Mouse (Mus musculus): Measurements from ENCODE around the gene Ywhae. TPM values are rescaled to one million over a fixed set of nuclear protein-coding genes. Genes with fewer than 3 reads are reported as not detected.
"Not testable (repeated sequence)": the region's sequence is repeated elsewhere in the genome, so short reads cannot be mapped to it uniquely, and the experiment has no call there.

Gene Ywhae
- polyA plus RNA-seq, 1 experiment from 2014 or later, result 749 TPM

DNA sequence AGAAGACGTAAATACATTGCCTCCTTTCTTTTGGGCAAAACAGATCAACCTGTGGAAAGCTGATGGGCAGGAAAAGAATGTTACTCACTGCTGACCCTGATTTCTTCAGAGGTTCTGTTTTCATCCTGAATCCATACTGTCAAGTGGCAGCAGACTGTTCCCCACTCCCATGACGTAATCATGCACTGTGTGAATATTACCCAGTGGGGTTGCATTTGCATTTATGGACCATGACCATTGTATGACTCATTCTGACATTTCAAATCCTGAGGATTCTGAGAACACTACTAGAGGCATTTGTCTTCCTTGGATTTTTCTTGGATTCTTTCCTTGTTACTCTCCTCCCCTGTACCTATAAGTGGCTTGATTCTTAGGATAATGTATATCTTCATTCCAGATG, 28.9 kb upstream of the Ywhae start:
- peaks cover 84% of the 10 kb centered on the region for H3K36me3 ChIP-seq

DNA sequence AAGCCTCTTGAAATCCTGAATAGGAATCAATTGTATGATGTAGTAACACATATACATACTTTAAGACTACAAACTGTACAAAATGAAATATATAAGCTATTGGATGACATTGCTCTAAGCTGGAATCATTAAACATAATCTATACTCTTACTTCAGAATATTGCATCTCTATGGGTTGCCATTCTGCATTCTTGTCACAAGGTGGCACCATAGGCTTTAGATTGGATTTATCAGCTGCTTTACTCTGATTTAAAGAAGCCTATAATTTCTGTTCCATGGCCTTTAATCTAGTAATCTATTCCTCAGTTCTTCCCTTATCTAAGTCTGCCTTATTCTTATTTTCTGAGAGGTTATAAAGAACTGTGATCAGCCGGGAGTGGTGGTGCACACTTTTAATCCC, 18.7 kb upstream of the Ywhae start:
- Histone ChIP-seq H3K4me3 (replicated peaks) (no peak overlapping the region), H3K4me2 (replicated peaks) (no peak overlapping the region), H3K36me3 (no peaks in the 10 kb centered on the region), H3K9me3 (replicated peaks) (no peaks in the 10 kb centered on the region), H3K9ac (no peak overlapping the region), H3K27ac (replicated peaks) (no peak overlapping the region), H3K4me1 (no peaks in the 10 kb centered on the region), H3K27me3 (no peaks in the 10 kb centered on the region)
- no peak for ATAC-seq (ENCODE audit: insufficient number of reproducible peaks, low FRiP score, low TSS enrichment, low read depth)
- WGBS, result 93% methylated on average over 1 of the region's 1 CpGs

More for the DNA sequence above, 28.9 kb upstream of the Ywhae start:
- H3K4me1 ChIP-seq, result no peaks in the 10 kb centered on the region
- H3K9ac ChIP-seq, result no peak overlapping the region
- H3K4me3 ChIP-seq (replicated peaks), result no peak overlapping the region
- H3K9me3 ChIP-seq (replicated peaks), result no peaks in the 10 kb centered on the region
- no peaks in the 10 kb centered on the region for H3K27me3 ChIP-seq
- H3K27ac ChIP-seq (replicated peaks), result no peak overlapping the region
- no peak for ATAC-seq (ENCODE audit: insufficient number of reproducible peaks, low FRiP score, low TSS enrichment, low read depth)
- H3K4me2 ChIP-seq (replicated peaks), result no peak overlapping the region
- 91% methylated on average over 2 of the region's 2 CpGs for WGBS

DNA sequence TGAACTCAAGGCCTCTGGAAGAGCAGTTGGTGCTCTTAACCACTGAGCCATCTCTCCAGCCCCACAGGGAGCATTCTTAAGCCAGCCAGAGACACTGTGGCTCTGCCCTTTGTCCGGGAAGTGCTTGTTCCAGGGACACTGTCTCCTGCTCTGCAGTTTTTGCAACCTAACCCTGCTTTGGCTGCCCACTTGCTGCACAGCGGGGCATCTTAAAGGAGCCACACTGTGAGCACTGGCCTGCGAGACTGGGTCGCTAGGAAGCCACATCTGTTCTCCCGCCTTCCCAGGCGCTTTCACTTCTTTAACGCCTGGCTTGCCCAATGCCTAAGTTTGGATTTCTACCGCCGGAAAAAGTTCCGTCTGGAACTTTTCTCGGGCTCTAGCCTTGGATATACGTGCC, 17.1 kb upstream of the Ywhae start:
- H3K4me3 ChIP-seq (replicated peaks), result no peak overlapping the region
- no peaks in the 10 kb centered on the region for H3K36me3 ChIP-seq
- H3K9me3 ChIP-seq (replicated peaks), result no peaks in the 10 kb centered on the region
- no peaks in the 10 kb centered on the region for H3K27me3 ChIP-seq
- ATAC-seq (ENCODE audit: insufficient number of reproducible peaks, low FRiP score, low TSS enrichment, low read depth), result no peak
- WGBS, result 19% methylated on average over 12 of the region's 12 CpGs
- no peak overlapping the region for H3K9ac ChIP-seq
- no peak overlapping the region for H3K4me2 ChIP-seq (replicated peaks)
- H3K4me1 ChIP-seq, result no peaks in the 10 kb centered on the region
- no peak overlapping the region for H3K27ac ChIP-seq (replicated peaks)

DNA sequence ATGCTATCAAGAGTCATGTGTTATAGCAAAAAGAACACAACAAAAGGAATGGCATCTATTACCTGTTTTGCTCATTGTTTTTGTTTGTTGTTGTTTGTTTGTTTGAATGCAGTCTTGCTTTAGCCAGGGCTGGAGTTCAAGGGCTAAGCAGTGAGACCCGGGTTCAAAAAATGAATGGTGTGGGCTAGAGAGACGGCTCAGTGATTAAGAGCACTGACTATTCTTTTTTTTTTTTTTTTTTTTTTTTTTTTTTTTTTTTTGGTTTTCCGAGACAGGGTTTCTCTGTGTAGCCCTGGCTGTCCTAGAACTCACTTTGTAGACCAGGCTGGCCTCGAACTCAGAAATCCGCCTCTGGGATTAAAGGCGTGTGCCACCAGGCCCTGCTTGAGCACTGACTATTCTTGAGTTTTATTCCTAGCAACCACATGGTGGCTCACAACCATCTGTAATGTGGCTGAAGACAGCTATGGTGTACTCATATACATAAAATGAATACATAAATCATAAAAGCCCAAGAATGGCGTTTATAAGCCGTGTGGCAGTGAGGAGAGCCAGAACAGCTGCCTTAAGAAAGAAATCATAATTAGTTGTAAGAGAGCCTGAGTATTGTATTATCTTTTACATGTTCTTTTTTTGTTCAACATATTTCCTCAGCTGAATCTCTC, 15.9 kb upstream of the Ywhae start:
- WGBS, result 71% methylated on average over 8 of the region's 8 CpGs
- Histone ChIP-seq H3K9me3 (replicated peaks) (no peaks in the 10 kb centered on the region), H3K27ac (replicated peaks) (no peak overlapping the region), H3K9ac (no peak overlapping the region), H3K27me3 (no peaks in the 10 kb centered on the region), H3K36me3 (no peaks in the 10 kb centered on the region), H3K4me3 (replicated peaks) (no peak overlapping the region), H3K4me2 (replicated peaks) (no peak overlapping the region), H3K4me1 (no peaks in the 10 kb centered on the region)
- no peak for ATAC-seq (ENCODE audit: insufficient number of reproducible peaks, low FRiP score, low TSS enrichment, low read depth)

DNA sequence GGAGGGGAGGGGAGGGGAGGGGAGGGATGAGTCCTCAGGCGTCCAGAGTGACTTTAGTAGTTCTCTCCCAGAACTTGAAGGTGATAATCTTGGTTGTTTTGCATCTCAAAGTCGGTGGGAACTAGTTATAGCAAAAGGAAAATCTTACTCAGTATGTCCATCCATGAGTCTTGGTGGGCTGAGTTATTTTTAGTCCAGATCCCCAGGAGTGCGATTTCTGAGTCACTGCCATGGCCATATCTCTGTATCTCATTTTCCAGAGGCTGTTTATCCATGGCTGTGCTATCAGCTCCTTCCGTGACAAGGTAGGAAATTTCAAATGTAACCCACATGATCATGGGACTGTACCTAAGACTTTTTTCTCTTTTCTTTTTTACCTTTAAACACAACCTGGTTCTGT, 10.3 kb upstream of the Ywhae start:
- Histone ChIP-seq H3K9ac (no peak overlapping the region), H3K27ac (replicated peaks) (no peak overlapping the region), H3K4me2 (replicated peaks) (no peak overlapping the region), H3K4me1 (no peaks in the 10 kb centered on the region), H3K27me3 (no peaks in the 10 kb centered on the region), H3K9me3 (replicated peaks) (no peaks in the 10 kb centered on the region), H3K4me3 (replicated peaks) (no peak overlapping the region), H3K36me3 (no peaks in the 10 kb centered on the region)
- WGBS, result 52% methylated on average over 4 of the region's 4 CpGs
- no peak for ATAC-seq (ENCODE audit: insufficient number of reproducible peaks, low FRiP score, low TSS enrichment, low read depth)

DNA sequence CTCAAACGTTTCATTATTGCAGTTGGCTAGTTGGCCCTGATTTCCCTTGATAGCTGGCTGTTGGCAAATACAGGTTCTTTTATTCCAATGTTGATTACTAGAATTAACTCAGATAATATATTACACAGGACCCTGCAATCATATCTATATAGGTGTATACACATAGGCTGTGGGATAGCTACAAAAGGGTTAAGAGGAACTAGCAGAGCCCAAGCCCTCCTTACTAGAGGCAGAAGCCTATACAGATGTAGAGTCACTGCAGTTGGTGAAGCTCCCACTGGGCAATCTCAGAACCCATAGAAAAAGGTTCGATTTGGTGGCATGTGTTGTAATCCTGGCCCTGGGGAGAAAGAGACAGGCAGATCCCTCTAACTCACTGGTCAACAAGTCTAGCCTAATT, 5.5 kb upstream of the Ywhae start:
- Histone ChIP-seq H3K4me1 (peaks cover 5% of the 10 kb centered on the region), H3K9ac (no peak overlapping the region), H3K27ac (replicated peaks) (no peak overlapping the region), H3K4me2 (replicated peaks) (no peak overlapping the region), H3K27me3 (no peaks in the 10 kb centered on the region), H3K4me3 (replicated peaks) (no peak overlapping the region), H3K36me3 (no peaks in the 10 kb centered on the region), H3K9me3 (replicated peaks) (no peaks in the 10 kb centered on the region)
- 63% methylated on average over 2 of the region's 2 CpGs for WGBS
- ATAC-seq (ENCODE audit: insufficient number of reproducible peaks, low FRiP score, low TSS enrichment, low read depth), result no peak

DNA sequence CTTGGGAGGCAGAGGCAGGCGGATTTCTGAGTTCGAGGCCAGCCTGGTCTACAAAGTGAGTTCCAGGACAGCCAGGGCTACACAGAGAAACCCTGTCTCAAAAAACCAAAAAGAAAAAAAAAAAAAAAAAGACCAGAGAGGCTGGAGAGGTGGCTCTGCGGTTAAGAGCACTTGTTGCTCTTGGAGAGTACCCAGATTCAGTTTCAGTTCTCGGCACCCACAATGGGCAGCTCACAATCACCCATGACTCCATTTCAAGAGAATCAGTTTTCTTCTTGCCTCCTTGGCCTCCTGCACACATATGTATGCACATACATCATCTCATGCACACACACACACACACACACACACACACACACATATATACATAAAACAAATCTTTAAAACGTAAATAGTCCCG, 5.0 kb upstream of the Ywhae start:
- H3K9ac ChIP-seq; H3K36me3 ChIP-seq; H3K27me3 ChIP-seq; H3K27ac ChIP-seq (replicated peaks); ATAC-seq (ENCODE audit: insufficient number of reproducible peaks, low FRiP score, low TSS enrichment, low read depth); H3K9me3 ChIP-seq (replicated peaks); H3K4me1 ChIP-seq; H3K4me3 ChIP-seq (replicated peaks); H3K4me2 ChIP-seq (replicated peaks): not testable (repeated sequence)
- WGBS, result 91% methylated on average over 6 of the region's 6 CpGs

DNA sequence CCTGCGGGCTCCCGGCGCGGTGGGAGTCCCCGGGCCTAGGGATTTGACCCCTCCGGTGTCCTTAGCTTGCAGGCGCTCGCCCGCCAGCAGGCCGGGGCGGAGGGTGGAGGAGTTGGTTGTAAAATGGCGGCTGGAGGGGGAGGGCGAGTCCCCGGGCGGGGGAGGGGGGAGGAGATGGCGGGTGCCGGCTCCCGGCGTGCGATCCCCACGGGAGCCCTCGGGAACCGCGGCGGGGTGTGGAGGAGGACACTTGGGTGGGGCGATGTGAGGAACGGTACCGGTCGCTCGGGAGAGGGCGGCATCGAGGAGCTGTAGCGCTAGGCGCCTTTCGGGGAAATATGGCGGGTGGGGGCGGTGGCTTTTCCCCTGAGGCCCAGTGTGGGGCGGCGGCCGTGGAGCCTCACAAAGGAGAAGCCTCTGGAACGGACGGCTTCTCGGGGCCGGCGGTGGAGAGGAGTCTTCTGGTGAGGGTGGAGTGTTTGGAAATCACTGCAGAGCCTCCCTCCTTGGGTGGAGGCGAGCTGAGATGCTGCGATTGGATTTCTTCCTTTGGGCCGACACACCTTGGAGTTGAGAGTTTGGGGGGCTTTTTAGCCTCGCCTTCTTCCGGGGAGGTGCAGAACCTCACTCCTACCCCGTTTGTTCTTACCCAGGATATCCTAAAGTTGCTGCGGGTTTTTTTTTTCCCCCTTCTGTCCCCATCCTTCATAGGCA, 715 bp downstream of the Ywhae start:
- Histone ChIP-seq H3K27ac (replicated peaks) (peak overlapping the region; percentile 97), H3K9me3 (replicated peaks) (no peaks in the 10 kb centered on the region), H3K4me3 (replicated peaks) (peak overlapping the region; percentile 82), H3K9ac (peak overlapping the region; percentile 97), H3K4me2 (replicated peaks) (peak overlapping the region; percentile 59), H3K4me1 (peaks cover 44% of the 10 kb centered on the region), H3K36me3 (no peaks in the 10 kb centered on the region), H3K27me3 (no peaks in the 10 kb centered on the region)
- peak; percentile 66 for ATAC-seq (ENCODE audit: insufficient number of reproducible peaks, low FRiP score, low TSS enrichment, low read depth)
- under 1% methylated on average over 50 of the region's 52 CpGs for WGBS

DNA sequence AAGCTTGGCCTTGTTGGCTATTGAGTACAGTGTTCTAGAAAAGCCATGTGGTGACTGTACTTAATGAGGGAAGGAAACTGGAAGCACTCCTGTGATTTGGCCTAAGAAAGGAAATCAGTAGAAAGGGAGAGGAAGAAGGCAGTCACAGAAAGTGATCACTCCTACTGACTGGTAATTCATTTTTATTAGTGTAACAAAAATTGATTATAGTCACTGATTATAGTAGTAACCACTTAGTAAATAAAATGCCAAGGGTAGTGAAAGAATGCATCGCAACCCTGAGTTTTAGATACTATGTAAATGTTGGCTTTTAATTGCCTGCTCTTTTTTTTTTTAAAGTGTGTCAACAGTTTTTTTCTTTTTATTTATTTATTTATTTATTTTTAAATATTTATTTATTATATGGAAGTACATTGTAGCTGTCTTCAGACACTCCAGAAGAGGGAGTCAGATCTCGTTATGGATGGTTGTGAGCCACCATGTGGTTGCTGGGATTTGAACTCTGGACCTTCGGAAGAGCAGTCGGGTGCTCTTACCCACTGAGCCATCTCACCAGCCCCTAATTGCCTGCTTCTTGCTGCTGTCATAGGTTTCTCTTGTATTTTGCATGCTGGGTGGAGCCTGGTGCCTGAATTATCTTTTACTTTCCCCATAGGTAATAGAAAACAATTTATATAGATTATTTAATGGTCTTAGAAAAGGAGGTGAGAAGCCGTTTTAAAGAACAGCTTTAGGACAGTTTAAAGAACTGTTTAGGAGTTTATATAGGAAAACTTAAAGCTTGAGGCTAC, 3.0 kb downstream of the Ywhae start:
- H3K4me2 ChIP-seq (replicated peaks), result peak overlapping the region; percentile 59
- no peaks in the 10 kb centered on the region for H3K9me3 ChIP-seq (replicated peaks)
- ATAC-seq (ENCODE audit: insufficient number of reproducible peaks, low FRiP score, low TSS enrichment, low read depth), result no peak
- no peak overlapping the region for H3K9ac ChIP-seq
- WGBS, result 75% methylated on average over 5 of the region's 5 CpGs
- no peak overlapping the region for H3K27ac ChIP-seq (replicated peaks)
- no peaks in the 10 kb centered on the region for H3K27me3 ChIP-seq
- peaks cover 59% of the 10 kb centered on the region for H3K4me1 ChIP-seq
- no peak overlapping the region; the same call in 1 of the 2 replicates for H3K4me3 ChIP-seq (replicated peaks)
- no peaks in the 10 kb centered on the region for H3K36me3 ChIP-seq

DNA sequence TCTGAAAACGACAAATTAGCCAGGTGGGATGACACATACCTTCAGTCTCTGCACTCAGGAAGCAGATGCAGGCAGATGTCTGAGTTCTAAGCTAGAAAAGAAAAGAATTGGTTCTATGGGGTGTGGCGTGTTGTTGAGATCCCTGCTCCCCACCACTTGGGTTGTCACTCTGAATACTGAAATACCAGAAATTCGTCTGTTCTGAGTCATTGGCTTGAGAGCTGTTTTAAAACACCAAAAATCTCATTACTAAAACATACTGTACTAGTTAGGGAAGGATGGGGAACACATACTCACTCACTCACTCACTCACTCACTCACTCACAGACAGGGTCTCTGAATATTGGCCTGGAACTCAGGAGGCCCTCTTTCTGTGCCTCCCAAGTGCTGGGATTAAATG, 4.3 kb downstream of the Ywhae start:
- H3K4me2 ChIP-seq (replicated peaks), result no peak overlapping the region
- 0 out of 2 replicates have a peak overlapping the region, but pooled peaks have one; percentile 1 for H3K27ac ChIP-seq (replicated peaks)
- no peaks in the 10 kb centered on the region for H3K36me3 ChIP-seq
- H3K9ac ChIP-seq, result no peak overlapping the region
- H3K9me3 ChIP-seq (replicated peaks), result no peaks in the 10 kb centered on the region
- 39% methylated on average over 3 of the region's 3 CpGs for WGBS
- H3K4me1 ChIP-seq, result peaks cover 68% of the 10 kb centered on the region
- ATAC-seq (ENCODE audit: insufficient number of reproducible peaks, low FRiP score, low TSS enrichment, low read depth), result no peak
- H3K27me3 ChIP-seq, result no peaks in the 10 kb centered on the region
- H3K4me3 ChIP-seq (replicated peaks), result no peak overlapping the region

DNA sequence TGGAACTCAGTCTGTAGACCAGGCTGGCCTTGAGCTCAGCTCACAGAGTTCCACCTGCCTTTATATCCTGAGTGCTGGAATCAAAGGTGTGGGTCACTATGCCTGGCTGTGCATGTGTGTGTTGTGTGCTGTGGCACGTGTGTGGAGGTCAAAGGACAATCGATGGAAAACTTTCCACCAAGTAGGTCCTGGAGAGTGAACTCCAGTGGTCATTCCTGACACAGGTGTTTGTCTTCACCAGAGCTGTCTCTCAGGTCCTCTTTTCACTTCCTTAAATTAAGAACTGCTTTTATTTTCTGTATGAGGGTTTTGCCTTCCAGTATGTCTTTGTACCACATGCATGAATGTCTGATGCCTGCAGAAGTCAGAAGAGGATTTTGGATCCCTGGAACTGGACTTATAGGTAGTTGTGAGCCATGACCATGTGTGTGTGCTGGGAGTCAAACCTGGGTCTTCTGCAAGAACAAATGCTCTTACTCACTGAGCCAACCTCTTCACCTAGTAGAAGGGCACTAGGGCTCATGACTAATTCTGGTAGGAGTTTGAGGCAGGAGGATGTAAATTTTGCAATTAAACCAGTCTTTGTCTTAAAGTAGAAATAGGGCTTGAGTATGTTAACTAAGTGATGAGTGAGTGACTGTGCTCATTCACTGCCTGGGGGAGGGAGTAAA, 5.3 kb downstream of the Ywhae start:
- peaks cover 66% of the 10 kb centered on the region for H3K4me1 ChIP-seq
- no peaks in the 10 kb centered on the region for H3K9me3 ChIP-seq (replicated peaks)
- H3K4me2 ChIP-seq (replicated peaks), result no peak overlapping the region
- no peak overlapping the region for H3K27ac ChIP-seq (replicated peaks)
- no peak overlapping the region for H3K4me3 ChIP-seq (replicated peaks)
- WGBS, result 81% methylated on average over 2 of the region's 2 CpGs
- ATAC-seq (ENCODE audit: insufficient number of reproducible peaks, low FRiP score, low TSS enrichment, low read depth), result no peak
- no peaks in the 10 kb centered on the region for H3K27me3 ChIP-seq
- H3K36me3 ChIP-seq, result no peaks in the 10 kb centered on the region
- H3K9ac ChIP-seq, result no peak overlapping the region
